Mouse (Mus musculus) intestine, embryonic 16.5 days (tissue): Measurements from ENCODE around the gene Tdrd1. TPM values are rescaled to one million over a fixed set of nuclear protein-coding genes. Genes with fewer than 3 reads are reported as not detected.

Experiments used
- ATAC-seq: fragments of 200-750 bp; cut with Nextera tagmentation; 2 replicates; pipeline ENCODE4 v1.8.0; 2017; ENCODE audit warnings: moderate TSS enrichment, moderate library complexity
- H3K27ac ChIP-seq: fragments of 300-500 bp; sonication (generic); 2 replicates; pipeline ENCODE4 v1.5.1; 2014; ENCODE audit warnings: mild to moderate bottlenecking, low read length
- H3K27me3 ChIP-seq: fragments of 300-500 bp; sonication (generic); replicated peaks from 2 replicates; pipeline ENCODE4 v1.6.1; 2014; ENCODE audit warnings: low read length, control low read depth, mixed read lengths; ENCODE audit not compliant: control insufficient read depth, insufficient read depth
- H3K36me3 ChIP-seq: fragments of 300-500 bp; sonication (generic); 2 replicates; pipeline ENCODE4 v1.6.1; 2014; ENCODE audit warnings: low read length, control low read depth; ENCODE audit not compliant: control insufficient read depth, insufficient read depth
- H3K4me1 ChIP-seq: fragments of 300-500 bp; sonication (generic); 2 replicates; pipeline ENCODE4 v1.6.1; 2014; ENCODE audit warnings: low read length, control low read depth, mixed read lengths; ENCODE audit not compliant: control insufficient read depth, insufficient read depth
- H3K4me2 ChIP-seq: fragments of 300-500 bp; sonication (generic); 2 replicates; pipeline ENCODE4 v1.6.1; 2014; ENCODE audit warnings: low read depth, low read length, control low read depth
- H3K4me3 ChIP-seq: fragments of 300-500 bp; sonication (generic); 2 replicates; pipeline ENCODE4 v1.5.1; 2014; ENCODE audit warnings: mild to moderate bottlenecking, low read length
- H3K9ac ChIP-seq: fragments of 300-500 bp; sonication (generic); 2 replicates; pipeline ENCODE4 v1.6.1; 2014; ENCODE audit warnings: low read depth, low read length
- H3K9me3 ChIP-seq: fragments of 300-500 bp; sonication (generic); 2 replicates; pipeline ENCODE4 v1.6.1; 2016; ENCODE audit warnings: low read length, control low read depth; ENCODE audit not compliant: control insufficient read depth
- WGBS: fragments of 180-500 bp; shearing (Covaris S2); extraction: QIAGEN DNeasy Blood & Tissue Kit; methylation state at CpG from one replicate; pipeline ENCODE4 v1.1.7; 2014; 5-methylcytosine and 5-hydroxymethylcytosine counted together
- polyA plus RNA-seq: library from polyadenylated mRNA; unstranded; fragments of >200 nt; fragmentation: Nextera tagmentation; extraction: Ambion mirVana; gene quantifications from 2 replicates; pipeline ENCODE4 v1.2.1, GENCODE M21; 2015

Tdrd1 gene
- polyA plus RNA-seq, 1 experiment from 2014 or later: 0.71 TPM

GRCm38 (mm10) chr19:56914658-56915057 lies 88.6 kb downstream of the Tdrd1 start:
- Histone ChIP-seq H3K4me2 (no peak overlapping the region), H3K4me1 (peaks cover 6% of the 10 kb centered on the region; the same call in 1 of the 2 replicates), H3K9ac (no peak overlapping the region), H3K27me3 (no peaks in the 10 kb centered on the region), H3K27ac (no peak overlapping the region), H3K4me3 (no peak overlapping the region), H3K9me3 (no peaks in the 10 kb centered on the region), H3K36me3 (no peaks in the 10 kb centered on the region)
- ATAC-seq: peak; percentile 25; the same call in 1 of the 2 replicates
- 84% methylated on average over 3 of the region's 3 CpGs for WGBS

- H3K4me2 ChIP-seq: no peak overlapping the region
- H3K27ac ChIP-seq: 0 out of 2 replicates have a peak overlapping the region, but pooled peaks have one; percentile 6
- no peak overlapping the region for H3K4me3 ChIP-seq
- H3K27me3 ChIP-seq: no peaks in the 10 kb centered on the region
- ATAC-seq: peak; percentile 68
- no peaks in the 10 kb centered on the region for H3K9me3 ChIP-seq
- WGBS: 48% methylated on average over 6 of the region's 6 CpGs
- peaks cover 6% of the 10 kb centered on the region; the same call in 1 of the 2 replicates for H3K4me1 ChIP-seq
- H3K36me3 ChIP-seq: no peaks in the 10 kb centered on the region
- H3K9ac ChIP-seq: no peak overlapping the region
Measured at GRCm38 (mm10) chr19:56915084-56915483, 89.1 kb downstream of the Tdrd1 start.

Other genes with a start within 250 kb of the Tdrd1 start
- gene Adrb1, start 104.0 kb upstream of the Tdrd1 start, polyA plus RNA-seq: 0.35 and 0.36 TPM in 2 replicates
- gene Ccdc186, start 4.0 kb upstream of the Tdrd1 start, polyA plus RNA-seq: 10.5 and 12.9 TPM in 2 replicates
- gene Vwa2, start 48.0 kb downstream of the Tdrd1 start, polyA plus RNA-seq: 0.29 and 0.43 TPM in 2 replicates
- gene Afap1l2, start 182.0 kb downstream of the Tdrd1 start, polyA plus RNA-seq: 16.5 and 16.9 TPM in 2 replicates